Mouse (Mus musculus): Measurements from ENCODE around the gene Rap1b. TPM values are rescaled to one million over a fixed set of nuclear protein-coding genes. Genes with fewer than 3 reads are reported as not detected.

The Rap1b gene
- polyA plus RNA-seq, 1 experiment = 87.0 TPM

DNA sequence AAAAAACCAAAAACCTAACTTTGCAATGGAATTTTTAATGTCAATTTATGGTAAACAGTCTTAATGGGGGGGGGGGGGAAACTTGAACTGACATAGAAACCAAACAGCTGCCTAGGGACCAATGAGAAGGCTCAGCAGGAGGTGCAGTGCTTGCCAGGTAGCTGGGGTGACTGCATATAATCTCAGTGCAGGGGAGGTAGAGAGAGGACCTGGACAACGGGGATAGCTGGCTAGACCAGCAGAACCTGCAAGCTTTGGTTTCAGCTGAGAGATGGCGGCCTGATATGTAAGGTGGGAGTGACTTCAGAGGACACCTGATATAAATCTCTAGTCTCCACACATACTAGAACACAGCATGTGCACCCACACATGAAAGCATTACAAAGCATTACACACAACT is 33.3 kb downstream of the Rap1b start:
- TF ChIP-seq POLR2A (IDR thresholded peaks at IDR 0.05; ENCODE audit: borderline replicate concordance, extremely low read depth, insufficient read depth, insufficient read length, poor library complexity, severe bottlenecking) = no peak
- no peak for TF ChIP-seq CTCF (IDR thresholded peaks at IDR 0.05; ENCODE audit: borderline replicate concordance, extremely low read depth, insufficient read depth, insufficient read length)
- no peak for DNase-seq (ENCODE audit: low read depth)

DNA sequence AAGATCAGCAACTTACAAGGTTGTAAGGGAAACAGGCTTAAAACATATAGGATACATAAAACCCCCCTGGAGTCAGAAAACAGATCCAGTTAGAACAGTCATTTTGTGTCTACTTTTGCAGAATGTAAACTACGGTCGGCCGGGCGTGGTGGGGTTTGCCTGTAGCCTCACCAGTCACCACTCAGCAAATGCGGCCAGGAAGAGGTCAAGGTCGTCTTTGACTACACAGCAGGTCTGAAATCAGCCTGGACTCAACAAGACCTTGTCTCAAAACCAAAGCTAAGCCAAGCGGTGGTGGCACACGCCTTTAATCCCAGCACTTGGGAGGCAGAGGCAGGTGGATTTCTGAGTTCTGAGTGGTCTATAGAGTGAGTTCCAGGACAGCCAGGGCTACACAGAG is 34.3 kb downstream of the Rap1b start:
- DNase-seq (ENCODE audit: low read depth) = no peak
- no peak for TF ChIP-seq CTCF (IDR thresholded peaks at IDR 0.05; ENCODE audit: borderline replicate concordance, extremely low read depth, insufficient read depth, insufficient read length)
- no peak for TF ChIP-seq POLR2A (IDR thresholded peaks at IDR 0.05; ENCODE audit: borderline replicate concordance, extremely low read depth, insufficient read depth, insufficient read length, poor library complexity, severe bottlenecking)

- TF ChIP-seq POLR2A (IDR thresholded peaks at IDR 0.05; ENCODE audit: borderline replicate concordance, extremely low read depth, insufficient read depth, insufficient read length, poor library complexity, severe bottlenecking) (no peak), CTCF (IDR thresholded peaks at IDR 0.05; ENCODE audit: borderline replicate concordance, extremely low read depth, insufficient read depth, insufficient read length) (no peak)
Observed at GRCm38 (mm10) chr10:117810506-117810905, 35.3 kb downstream of the Rap1b start.

DNA sequence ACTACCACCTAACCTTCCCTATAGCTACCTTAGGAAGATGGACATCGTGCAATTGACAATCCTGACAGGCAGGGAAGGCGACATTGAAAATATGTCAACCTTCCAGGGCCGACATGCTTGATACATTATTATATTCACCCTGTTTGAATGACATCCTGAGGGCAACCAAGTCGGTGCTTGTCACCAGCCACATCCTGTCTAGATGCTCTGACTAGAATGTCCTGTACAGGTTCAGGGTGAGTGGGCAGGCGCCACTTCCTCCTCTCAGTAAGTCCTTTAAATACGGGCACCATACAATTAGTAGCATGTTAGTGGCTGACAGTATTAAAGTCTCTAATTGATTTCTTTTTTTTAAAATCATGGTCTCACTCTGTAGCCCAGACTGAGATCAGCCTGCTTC is 37.8 kb downstream of the Rap1b start:
- DNase-seq (ENCODE audit: low read depth) = no peak
- TF ChIP-seq CTCF (IDR thresholded peaks at IDR 0.05; ENCODE audit: borderline replicate concordance, extremely low read depth, insufficient read depth, insufficient read length) (no peak), POLR2A (IDR thresholded peaks at IDR 0.05; ENCODE audit: borderline replicate concordance, extremely low read depth, insufficient read depth, insufficient read length, poor library complexity, severe bottlenecking) (no peak)

More at GRCm38 (mm10) chr10:117810506-117810905, 35.3 kb downstream of the Rap1b start:
- no peak for DNase-seq (ENCODE audit: low read depth)

- TF ChIP-seq CTCF (IDR thresholded peaks at IDR 0.05; ENCODE audit: borderline replicate concordance, extremely low read depth, insufficient read depth, insufficient read length) (no peak), POLR2A (IDR thresholded peaks at IDR 0.05; ENCODE audit: borderline replicate concordance, extremely low read depth, insufficient read depth, insufficient read length, poor library complexity, severe bottlenecking) (no peak)
- DNase-seq (ENCODE audit: low read depth) = no peak
Observed at GRCm38 (mm10) chr10:117805919-117806318, 39.9 kb downstream of the Rap1b start.

DNA sequence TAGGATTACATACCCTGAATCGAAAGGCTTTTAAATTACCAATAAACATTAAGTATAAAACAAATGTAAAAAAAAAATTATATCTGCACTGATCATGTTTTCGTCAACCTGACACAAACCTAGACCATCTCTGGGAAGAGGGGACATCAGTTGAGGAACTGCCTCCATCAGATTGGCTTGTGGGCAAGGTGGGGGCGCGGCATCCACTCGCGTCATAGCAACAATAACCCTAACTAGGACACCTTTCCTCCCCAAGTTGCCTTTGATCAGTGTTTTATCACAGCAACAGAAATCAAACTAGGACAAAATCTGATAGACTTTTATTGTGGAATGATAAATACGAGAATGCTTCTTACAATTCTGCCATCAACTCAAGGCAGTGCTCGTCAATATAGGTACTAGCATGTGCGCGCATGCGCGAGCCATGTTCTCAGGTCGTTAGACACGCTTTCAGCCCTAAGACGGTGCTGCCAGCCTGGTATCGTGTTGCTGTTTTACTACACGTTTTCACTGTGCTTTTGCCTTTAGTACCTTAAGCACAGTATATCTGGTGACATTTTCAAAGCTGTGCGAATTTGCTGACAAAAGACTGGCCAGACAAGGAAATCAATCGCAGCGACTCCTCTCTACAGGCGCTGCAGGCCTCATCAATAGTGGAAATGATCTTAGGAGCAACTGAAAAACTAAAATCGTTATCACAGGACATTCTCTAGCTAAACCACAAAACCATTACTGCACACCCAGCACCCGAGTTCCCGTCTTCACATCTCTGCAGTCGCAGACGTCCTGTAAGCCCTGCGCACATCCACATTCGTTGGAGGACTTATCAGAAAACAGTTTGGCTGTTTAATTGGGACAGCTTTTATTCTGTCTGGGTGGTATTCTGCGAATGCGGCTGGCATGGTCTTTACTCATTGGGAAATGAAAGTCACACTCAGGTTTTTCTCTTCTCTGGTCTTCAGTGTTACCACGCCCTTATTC is 41.7 kb downstream of the Rap1b start:
- TF ChIP-seq POLR2A (IDR thresholded peaks at IDR 0.05; ENCODE audit: borderline replicate concordance, extremely low read depth, insufficient read depth, insufficient read length, poor library complexity, severe bottlenecking) (no peak), CTCF (IDR thresholded peaks at IDR 0.05; ENCODE audit: borderline replicate concordance, extremely low read depth, insufficient read depth, insufficient read length) (no peak)
- DNase-seq (ENCODE audit: low read depth) = no peak

DNA sequence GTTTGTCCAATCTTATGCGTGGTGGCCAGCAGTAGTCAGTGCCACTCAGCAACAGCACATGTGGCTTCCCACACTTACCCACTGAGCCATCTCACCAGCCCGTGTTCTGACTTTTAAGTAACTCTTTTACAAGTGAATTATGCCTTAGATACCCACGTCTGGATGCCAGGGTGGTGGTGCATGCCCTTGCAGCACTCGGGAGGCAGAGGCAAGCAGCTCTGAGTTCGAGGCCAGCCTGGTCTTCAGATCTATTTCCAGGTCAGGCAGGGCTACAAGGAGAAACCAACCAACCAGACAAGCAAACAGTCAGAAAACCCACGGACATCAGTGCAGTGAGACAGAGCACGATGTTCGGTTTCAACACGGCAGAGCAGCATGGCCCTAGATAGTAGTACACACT is 43.9 kb downstream of the Rap1b start:
- TF ChIP-seq CTCF (IDR thresholded peaks at IDR 0.05; ENCODE audit: borderline replicate concordance, extremely low read depth, insufficient read depth, insufficient read length) (no peak), POLR2A (IDR thresholded peaks at IDR 0.05; ENCODE audit: borderline replicate concordance, extremely low read depth, insufficient read depth, insufficient read length, poor library complexity, severe bottlenecking) (no peak)

DNA sequence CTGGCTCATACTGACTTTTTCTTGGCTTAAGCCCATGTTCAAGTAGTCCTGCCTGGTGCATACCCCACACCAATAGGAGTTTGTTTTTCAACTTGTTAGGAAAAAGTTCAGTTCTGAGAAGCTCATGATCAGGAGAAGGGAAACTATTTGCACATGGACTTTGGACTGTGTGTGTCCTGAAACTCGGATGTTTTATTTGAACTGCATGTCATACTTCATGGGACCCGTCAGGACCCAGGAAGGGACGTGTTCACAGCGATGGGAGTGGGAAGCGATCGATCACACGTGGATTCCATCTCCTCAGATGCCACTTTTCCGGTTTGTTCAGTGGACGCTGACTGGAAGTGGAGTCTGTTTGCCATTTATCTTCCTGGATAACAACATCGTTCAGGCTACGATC is 46.0 kb downstream of the Rap1b start:
- DNase-seq (ENCODE audit: low read depth) = no peak
- TF ChIP-seq CTCF (IDR thresholded peaks at IDR 0.05; ENCODE audit: borderline replicate concordance, extremely low read depth, insufficient read depth, insufficient read length) (no peak), POLR2A (IDR thresholded peaks at IDR 0.05; ENCODE audit: borderline replicate concordance, extremely low read depth, insufficient read depth, insufficient read length, poor library complexity, severe bottlenecking) (no peak)

More for the DNA sequence above, 43.9 kb downstream of the Rap1b start:
- no peak for DNase-seq (ENCODE audit: low read depth)

DNA sequence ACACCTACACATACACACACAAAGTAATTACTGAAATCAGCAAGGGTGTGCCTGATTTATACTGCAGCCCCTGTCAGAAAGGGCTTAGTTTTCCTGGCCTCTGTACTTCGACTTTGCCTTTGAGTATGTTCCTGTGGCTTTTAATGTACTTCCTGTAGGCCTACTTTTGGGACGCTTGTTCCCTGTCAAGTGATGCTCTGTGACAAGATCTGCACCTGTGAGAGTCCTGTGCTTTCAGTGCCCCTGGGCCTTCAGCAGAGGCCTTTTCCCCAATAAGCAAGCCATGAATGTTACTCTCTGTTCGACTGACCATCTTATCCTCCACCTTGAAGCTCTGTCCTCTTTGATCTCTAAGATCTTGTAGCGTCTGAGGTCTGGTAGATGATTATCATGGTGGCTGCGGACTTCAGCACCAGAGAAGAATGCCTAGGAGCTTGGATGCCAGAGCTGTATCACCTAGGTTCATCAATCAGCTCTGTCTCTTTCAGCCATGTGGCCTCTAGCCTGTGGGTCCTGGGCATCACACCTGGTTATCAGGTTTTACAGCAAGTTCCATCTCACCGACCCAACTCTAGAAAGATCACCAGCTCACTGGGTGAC is 47.3 kb downstream of the Rap1b start:
- no peak for DNase-seq (ENCODE audit: low read depth)
- TF ChIP-seq CTCF (IDR thresholded peaks at IDR 0.05; ENCODE audit: borderline replicate concordance, extremely low read depth, insufficient read depth, insufficient read length) (no peak), POLR2A (IDR thresholded peaks at IDR 0.05; ENCODE audit: borderline replicate concordance, extremely low read depth, insufficient read depth, insufficient read length, poor library complexity, severe bottlenecking) (no peak)

DNA sequence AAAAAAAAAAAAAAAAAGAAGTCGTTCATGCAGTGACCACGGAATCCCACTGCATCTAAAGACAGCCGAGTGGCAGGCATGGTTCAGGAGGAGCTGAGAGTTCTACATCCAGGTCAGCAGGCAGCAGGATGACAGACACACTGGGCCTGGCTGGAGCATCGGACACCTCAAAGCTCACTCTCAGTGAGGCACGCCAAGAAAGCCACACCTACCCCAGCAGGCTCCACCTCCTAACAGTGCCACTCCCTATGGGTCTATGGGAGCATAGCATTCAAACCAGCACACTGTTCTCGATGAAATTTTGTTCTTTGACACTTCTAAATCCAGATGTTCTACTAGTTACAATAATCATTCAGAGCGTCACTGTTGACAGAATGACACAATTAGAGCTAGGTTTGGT is 48.2 kb downstream of the Rap1b start:
- no peak for TF ChIP-seq POLR2A (IDR thresholded peaks at IDR 0.05; ENCODE audit: borderline replicate concordance, extremely low read depth, insufficient read depth, insufficient read length, poor library complexity, severe bottlenecking)
- TF ChIP-seq CTCF (IDR thresholded peaks at IDR 0.05; ENCODE audit: borderline replicate concordance, extremely low read depth, insufficient read depth, insufficient read length) = no peak
- no peak for DNase-seq (ENCODE audit: low read depth)

DNA sequence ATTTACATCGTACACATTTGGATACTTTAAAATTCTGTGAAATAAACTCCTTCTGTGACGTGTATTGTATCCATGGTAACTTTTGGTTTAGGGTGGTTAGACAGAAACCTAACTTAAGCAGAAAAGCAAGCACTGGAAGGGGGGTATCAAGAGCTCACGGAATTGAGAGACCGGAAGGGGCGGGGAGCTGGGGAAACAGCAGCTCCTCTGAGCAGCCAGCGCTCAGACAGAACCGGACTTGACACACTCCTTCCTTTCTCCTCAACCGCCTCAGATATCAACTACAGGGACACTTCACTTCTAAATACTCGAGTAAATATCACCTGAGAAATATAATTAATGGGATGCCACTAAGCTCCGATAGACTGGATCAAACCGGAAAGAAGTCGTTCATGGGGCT is 48.7 kb downstream of the Rap1b start:
- no peak for DNase-seq (ENCODE audit: low read depth)
- TF ChIP-seq CTCF (IDR thresholded peaks at IDR 0.05; ENCODE audit: borderline replicate concordance, extremely low read depth, insufficient read depth, insufficient read length) = no peak
- TF ChIP-seq POLR2A (IDR thresholded peaks at IDR 0.05; ENCODE audit: borderline replicate concordance, extremely low read depth, insufficient read depth, insufficient read length, poor library complexity, severe bottlenecking) = no peak
